Mouse (Mus musculus): ENCODE data around the gene Plscr2.
"Not testable (repeated sequence)": the region's sequence is repeated elsewhere in the genome, so short reads cannot be mapped to it uniquely, and the experiment has no call there.

Gene Plscr2

GRCm38 (mm10) chr9:92273956-92274762 is 1.2 kb upstream of the Plscr2 start:
- DNase-seq (ENCODE audit: low spot score): no peak

- no peak for DNase-seq (ENCODE audit: low spot score)
Measured at GRCm38 (mm10) chr9:92276360-92276759, 958 bp downstream of the Plscr2 start.

DNA sequence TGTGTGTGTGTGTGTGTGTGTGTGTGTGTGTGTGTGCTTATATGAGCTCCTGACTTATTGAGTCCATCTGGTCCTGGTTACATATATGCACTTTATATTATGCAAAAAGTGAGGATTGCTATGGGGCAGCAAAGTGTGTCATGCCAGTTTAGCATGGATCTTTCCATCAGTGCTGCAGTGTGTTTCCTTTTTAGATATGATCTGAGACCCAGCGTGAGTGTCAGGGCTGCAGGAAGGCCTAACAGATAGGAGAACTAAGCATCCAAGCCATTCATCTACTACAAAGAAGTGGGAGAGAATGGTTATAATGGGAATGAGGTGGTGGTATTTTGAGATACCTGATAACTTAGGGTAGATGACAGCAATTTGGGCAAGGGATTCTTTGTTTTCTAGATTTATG is 4.6 kb downstream of the Plscr2 start:
- DNase-seq (ENCODE audit: low spot score): no peak

DNA sequence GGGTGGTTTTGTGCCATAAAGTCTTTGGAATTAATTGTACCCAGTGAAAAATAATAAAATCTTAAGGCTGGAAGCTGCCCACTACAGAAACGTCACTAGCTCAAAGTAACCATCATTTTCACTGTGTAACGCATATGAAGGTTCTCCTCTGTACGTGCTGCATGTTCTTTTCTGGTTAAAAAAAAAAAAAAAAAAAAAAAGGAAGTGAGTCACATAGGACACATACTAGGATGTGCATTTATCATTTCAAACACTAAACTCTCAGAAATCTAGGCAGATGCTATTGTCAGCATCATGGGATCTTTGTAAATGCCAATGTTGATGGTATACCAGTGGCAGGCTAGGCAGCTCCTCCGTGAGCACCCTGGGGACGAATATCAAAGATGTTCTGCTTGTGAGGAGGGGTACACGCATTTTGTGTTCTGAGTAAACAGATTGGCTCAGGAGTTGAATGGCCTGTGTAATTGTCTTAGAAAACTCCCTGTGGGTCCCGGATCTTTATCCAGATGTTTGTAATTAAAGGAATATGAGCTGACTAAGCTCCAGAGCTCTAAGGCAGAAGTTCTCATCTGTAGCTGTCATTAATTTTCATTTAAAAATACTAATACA is 7.3 kb downstream of the Plscr2 start:
- DNase-seq (ENCODE audit: low spot score): no peak

DNA sequence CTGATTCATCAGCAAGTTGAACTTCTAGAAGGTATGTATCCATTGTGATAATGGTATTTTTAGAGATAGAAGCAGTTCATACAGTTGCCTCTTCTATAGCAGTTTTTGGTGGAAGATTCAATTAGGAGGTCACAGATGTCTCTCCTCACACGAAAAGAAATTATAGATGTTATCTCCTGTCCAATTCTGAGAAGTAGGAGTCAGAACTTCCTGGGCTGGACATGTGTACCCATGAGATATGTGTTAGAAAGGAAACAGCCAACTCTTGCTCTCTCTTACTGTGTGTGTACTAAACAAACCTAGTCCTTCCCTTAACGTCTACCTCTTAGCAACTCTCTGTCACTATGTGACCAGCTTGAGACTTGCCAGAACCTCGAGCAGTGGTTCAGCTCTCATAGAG is 14.3 kb downstream of the Plscr2 start:
- DNase-seq (ENCODE audit: low spot score): no peak

- DNase-seq (ENCODE audit: low spot score): no peak
Measured at GRCm38 (mm10) chr9:92292169-92292568, 16.8 kb downstream of the Plscr2 start.

GRCm38 (mm10) chr9:92292922-92293321 is 17.5 kb downstream of the Plscr2 start:
- no peak for DNase-seq (ENCODE audit: low spot score)

GRCm38 (mm10) chr9:92293560-92294548 is 18.5 kb downstream of the Plscr2 start:
- no peak for DNase-seq (ENCODE audit: low spot score)

GRCm38 (mm10) chr9:92298288-92298687 is 22.9 kb downstream of the Plscr2 start:
- DNase-seq (ENCODE audit: low spot score): no peak

GRCm38 (mm10) chr9:92301213-92301612 is 25.8 kb downstream of the Plscr2 start:
- DNase-seq (ENCODE audit: low spot score): no peak

GRCm38 (mm10) chr9:92305075-92305474 is 29.7 kb downstream of the Plscr2 start:
- DNase-seq (ENCODE audit: low spot score): no peak

DNA sequence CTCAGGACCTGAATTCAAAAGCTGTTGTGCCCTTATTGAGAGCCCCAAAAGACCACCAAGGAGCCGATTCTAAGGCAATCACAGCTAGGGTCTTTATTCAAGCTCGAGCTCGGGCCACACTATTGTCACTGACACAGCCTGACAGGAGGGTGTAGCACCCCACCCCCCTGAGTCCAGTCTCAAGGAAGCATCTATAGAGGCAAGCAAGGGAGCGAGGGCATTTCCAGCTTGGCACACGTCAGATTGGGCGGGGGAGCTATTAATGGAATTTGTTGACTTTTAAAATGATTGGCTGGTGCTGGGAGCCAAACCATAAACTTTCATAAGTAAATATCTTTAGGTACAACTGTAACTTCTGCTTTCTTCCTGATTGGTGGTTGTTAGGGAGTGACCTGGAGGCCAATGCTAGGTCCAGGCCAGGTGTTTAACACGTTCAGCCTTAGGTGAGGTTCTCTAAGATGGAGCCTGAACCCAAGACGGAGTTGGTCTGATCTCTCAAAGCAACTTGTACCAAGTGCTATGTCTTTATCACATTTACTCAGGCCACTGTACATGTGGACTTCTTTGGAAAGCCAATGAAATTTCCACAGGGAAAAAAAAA is 30.3 kb downstream of the Plscr2 start:
- DNase-seq (ENCODE audit: low spot score): no peak

DNA sequence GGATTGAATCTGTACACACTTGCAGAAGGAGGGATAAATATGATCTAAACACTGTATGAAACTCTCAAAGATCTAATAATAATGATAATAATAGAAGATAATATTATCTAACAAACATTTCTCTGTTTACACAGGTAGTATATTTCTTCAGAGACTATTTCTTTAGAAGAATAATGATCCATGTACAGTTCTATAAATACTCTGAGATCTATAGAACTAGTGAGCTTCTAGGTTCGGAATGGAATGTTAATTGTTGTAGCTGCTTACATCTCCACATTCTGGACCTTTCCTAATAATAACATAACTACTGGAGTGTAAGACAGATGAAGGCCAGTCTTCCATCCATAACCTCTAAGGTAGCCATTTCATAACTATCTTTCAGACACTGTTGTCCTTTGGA is 33.7 kb downstream of the Plscr2 start, which contains the start of gene 1700057G04Rik:
Gene 1700057G04Rik, plus strand, starts transcription at position 301 of the 400 bp plus-strand sequence.
- DNase-seq (ENCODE audit: low spot score): no peak

DNA sequence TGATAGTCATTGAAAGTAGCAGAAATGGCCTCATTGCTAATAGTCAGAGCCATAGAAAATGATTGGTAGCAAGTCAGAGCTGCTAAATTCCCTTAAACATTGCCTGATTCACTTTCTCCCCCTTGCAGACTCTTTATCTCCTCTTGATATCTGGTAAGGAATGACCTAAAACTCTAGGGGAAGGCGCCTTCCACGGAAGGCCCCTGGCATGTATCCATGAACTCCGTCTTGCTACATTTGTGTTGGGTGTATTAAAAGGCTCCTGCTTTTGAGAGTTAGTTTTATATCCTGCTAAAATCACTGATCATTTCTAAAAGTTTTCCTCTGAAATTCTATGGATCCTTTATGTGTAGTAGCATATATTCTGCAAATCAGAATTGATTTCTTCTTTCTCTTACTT is 41.4 kb downstream of the Plscr2 start:
- DNase-seq (ENCODE audit: low spot score): no peak

DNA sequence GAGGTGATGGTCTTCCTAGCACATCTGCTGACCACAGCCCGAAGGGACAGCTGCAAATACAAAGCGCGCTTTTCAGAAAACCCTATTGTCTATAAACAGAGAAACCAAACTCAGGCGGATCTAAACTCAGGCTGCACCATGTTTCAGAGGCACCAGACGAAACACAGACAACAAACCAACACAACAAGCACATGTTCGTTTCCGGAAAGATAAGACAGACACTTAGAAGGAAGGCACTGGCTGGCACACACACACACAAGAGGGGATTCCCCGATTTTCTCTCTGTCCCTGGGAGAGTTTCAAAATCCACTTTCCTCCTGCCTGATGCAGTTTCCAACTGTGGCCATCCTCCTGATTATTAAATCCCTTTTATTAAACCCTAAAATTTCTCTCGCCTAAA is 50.5 kb downstream of the Plscr2 start:
- not testable (repeated sequence) for DNase-seq (ENCODE audit: low spot score)

DNA sequence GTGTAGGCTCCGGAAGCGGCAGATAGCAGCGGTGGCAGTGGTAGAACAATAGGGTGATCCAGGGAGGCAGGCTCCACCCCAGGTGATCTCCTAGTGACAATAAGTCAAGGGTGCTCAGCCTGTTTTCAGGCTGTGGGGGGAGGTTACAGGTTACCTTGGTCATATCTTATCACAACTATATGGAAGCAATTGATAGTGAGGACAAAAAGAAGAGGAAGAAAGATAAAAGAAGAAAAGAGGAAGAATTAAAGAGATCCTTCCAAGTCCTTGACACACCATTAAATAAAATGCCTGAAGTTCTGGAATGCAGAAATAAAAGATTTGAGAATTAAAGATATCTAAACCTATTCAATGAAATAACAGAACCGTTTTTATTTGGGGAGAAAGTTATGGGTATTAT is 51.4 kb downstream of the Plscr2 start:
- DNase-seq (ENCODE audit: low spot score): no peak

DNA sequence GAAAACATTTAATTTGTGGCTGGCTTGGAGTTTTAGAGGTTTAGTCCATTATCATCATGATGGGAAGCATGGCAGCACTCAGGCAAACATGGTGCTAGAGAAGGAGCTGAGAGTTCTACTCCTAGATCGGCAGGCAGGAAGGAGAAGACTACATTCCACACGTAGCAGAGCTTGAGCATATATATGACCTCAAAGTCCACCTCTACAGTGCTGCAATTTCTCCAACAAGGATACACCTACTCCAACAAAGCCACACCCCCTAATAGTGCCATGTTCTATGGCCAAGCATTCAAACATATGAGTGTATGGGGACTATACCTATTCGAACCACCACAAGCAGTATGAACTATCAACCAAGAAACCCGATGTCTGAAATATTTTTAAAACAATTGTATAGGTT is 56.0 kb downstream of the Plscr2 start:
- DNase-seq (ENCODE audit: low spot score): no peak

GRCm38 (mm10) chr9:92334845-92335244 is 59.4 kb downstream of the Plscr2 start:
- no peak for DNase-seq (ENCODE audit: low spot score)

DNA sequence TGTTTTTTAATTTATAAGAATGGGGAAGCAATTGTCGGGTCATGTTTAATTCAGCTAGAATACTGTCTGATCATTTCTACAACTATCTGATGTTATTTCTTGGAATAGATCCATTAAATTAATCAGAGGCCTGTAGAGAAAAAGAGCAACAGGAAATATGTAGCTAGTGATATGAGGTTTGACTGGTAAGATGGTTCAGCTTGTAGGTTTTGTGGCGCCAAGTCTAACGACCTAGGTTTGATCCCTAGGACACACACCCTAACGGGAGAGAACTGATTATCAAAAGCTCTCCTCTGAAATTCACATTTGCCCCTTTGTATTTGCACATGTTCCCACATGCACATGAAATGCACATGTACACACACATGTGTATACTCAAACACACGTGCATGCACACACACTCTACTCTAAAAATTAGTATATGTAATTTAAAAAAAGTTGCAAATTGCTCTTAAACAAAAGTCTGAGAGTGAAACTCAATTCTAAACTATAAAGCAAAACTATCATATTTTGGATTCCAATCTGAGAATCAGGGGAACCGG is 59.9 kb downstream of the Plscr2 start:
- no peak for DNase-seq (ENCODE audit: low spot score)

DNA sequence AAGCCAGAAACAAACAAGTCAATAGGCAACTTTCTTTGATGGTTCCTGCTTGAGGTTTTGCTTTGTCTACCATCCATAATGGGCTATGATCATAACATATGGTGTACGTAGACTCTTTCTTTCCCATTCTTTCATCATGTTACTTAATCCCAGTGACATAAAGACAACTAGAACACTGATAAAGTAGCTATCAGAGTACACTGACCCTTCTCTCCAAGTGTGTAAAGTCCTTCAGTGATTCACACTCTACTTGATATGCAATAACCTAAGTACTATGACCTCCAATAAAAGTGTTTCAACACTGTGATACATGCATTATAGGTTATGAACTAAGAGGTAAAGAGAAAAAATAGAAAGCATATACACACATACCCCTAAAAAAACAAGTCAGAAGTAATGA is 61.7 kb downstream of the Plscr2 start:
- no peak for DNase-seq (ENCODE audit: low spot score)

DNA sequence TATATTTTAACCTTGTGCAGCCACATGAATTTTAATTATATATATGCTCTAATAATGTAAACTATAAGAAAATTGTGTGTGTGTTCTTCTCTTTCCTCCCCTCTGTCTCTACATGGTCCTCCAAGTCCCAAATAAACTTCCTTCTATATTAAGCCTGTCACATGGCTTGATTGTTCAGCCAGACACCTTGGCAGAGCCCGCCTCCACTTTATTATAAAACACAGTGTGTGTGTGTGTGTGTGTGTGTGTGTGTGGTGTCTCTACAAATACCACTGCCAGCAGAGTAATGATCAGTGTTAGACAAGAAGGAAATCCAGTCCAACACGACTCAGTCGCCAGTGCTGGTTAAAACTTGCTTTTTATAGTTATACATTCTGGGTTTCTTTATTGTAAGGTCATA is 62.3 kb downstream of the Plscr2 start:
- no peak for DNase-seq (ENCODE audit: low spot score)

DNA sequence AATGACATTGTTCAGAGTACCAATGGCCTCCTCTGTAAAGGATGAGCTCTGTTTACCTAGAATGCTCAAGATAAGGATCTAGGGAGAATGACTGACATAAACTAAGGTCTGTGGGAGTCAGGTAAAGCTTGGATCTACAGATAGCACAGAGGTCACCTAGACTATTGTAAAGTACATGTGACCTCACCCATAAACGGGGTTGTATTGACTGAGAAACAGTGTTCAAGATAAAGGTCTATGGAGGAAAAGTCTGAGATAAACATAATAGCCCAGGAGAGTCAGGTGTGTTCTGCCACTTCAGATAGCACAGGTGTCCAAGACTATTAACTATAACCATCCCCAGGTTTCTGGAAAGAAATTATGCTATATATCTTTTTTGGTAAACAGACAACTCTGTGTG is 63.6 kb downstream of the Plscr2 start:
- no peak for DNase-seq (ENCODE audit: low spot score)

Measured in layer of hippocampus, adult 9-10 months (tissue).